Mouse (Mus musculus): ENCODE results near the gene Kansl1. TPM values are rescaled to one million over a fixed set of nuclear protein-coding genes. Genes with fewer than 3 reads are reported as not detected.
A peak's percentile ranks its signal among the peaks of the same experiment; 100 is the strongest.

Gene Kansl1
- 10 to 100 TPM; 78.6 to 80.0 TPM for total RNA-seq (2021)
- long read RNA-seq, experiment 1, full-length matches to known transcripts = 11 of 66 reads
- long read RNA-seq, experiment 1, partial matches to known transcripts = 15 of 66 reads
- long read RNA-seq, experiment 1, other reads (novel, unspliced or antisense) = 40 of 66 reads
- long read RNA-seq, experiment 2, full-length matches to known transcripts = 15 of 68 reads
- long read RNA-seq, experiment 2, partial matches to known transcripts = 16 of 68 reads
- long read RNA-seq, experiment 2, other reads (novel, unspliced or antisense) = 37 of 68 reads

DNA sequence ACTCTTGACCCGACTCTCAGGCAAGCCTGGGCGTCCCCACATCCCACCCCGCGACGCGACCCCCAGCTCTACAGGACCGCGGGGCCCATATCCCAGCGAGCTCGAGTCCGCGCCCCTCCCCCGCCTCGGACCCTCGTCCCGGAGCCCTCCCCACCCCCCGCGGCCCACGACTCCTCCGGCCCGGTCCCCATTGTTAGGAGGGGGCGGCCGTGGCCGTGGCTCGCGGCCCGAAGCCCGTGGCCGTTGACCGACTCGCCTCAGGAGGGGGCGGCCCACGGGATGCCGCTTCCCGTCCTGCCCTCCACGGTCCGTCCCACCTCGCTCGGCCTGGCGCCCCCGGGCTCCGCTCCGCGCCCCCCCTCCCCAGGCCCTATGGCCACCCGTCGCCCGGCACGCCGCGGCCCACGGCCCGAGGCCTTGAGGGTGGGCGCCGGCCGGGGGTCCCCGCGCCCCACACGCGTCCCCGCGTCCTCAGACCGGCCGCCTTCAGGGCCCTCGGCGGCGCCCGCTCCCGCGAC, at the start of gene Kansl1:
TSS of gene Kansl1 (minus strand) at position 111 of the 518 bp plus-strand sequence.
- DNase-seq (ENCODE audit: extremely low spot score in 1 of 2, low spot score in 2 of 2) = peak; percentile 11 to 25
- intact Hi-C loops (cut with DNase I) = no loop called here
- no peak for TF ChIP-seq CTCF (IDR thresholded peaks at IDR 0.05)
- Histone ChIP-seq H3K4me3 (peak within 1 kb of the TSS; percentile 65), H3K27ac (peak within 1 kb of the TSS; percentile 80)

DNA sequence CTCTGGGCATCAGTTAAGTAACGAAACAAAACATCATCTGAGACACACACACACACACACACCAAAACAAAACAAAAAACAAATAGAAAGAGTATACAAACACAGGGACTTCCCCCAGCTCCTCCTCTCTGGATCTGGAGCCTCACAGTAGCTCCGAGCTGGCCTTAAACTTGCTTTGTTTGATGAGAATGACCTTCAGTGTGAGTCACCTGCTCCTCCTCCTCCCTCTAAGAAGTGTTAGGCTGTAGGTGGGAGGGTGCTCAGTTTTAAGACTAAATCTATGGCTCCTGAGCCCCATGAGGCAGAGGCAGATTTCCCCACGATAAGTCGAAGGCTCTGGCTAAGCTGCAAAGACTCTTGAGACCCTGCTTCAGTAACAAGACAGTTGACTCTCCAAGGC, 43.8 kb upstream of the Kansl1 start:
- no peak overlapping the region for H3K27ac ChIP-seq
- intact Hi-C loops (cut with DNase I) = loop anchor here (5.0 kb wide), 1 partner anchor 195 kb away; no protein-coding TSS in a partner anchor
- DNase-seq (ENCODE audit: extremely low spot score in 1 of 2, low spot score in 2 of 2) = no peak

DNA sequence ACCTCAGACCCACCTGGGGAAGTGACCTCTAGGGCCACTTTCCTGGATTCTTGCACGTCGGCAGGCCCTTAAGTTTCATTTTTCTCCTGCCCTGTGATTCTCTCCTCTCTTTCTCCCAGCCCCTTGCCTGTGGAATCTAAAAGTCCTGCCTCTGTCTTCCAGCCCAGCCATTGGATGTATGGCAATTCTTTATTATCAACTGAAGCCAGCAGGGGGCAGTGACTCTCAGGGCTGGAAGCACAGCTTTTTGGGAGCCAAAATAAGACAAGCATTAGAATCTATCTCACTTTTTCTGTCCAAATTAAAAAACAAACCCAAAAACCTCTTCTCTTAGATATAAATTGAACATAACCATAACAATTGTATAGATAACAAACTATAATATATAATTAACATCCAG, 41.9 kb upstream of the Kansl1 start:
- no peak overlapping the region for H3K4me3 ChIP-seq
- DNase-seq (ENCODE audit: extremely low spot score in 1 of 2, low spot score in 2 of 2) = no peak
- peak; percentile 54 for TF ChIP-seq CTCF (IDR thresholded peaks at IDR 0.05)
- intact Hi-C loops (cut with DNase I) = loop anchor here (5.0 kb wide), 1 partner anchor 193 kb away; no protein-coding TSS in a partner anchor
- no peak overlapping the region for H3K27ac ChIP-seq

More for the DNA sequence above, 43.8 kb upstream of the Kansl1 start:
- no peak for TF ChIP-seq CTCF (IDR thresholded peaks at IDR 0.05)
- no peak overlapping the region for H3K4me3 ChIP-seq

DNA sequence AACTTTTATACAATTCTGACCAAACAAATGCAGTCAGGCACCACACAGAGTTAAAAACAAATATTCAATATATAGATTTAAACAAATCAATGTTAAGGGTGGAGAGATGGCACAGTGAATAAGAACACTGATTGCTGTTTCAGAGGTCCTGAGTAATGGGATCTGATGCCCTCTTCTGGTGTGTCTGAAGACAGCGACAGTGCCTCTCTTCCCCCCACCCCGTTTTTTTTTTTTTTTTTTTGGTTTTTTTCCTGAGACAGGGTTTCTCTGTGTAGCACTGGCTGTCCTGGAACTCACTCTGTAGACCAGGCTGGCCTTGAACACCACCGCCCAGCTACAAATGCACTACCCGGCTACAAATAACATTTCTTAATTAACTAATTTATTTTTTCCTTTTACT, 39.8 kb upstream of the Kansl1 start:
- intact Hi-C loops (cut with DNase I) = no loop called here
- Histone ChIP-seq H3K4me3 (no peak overlapping the region), H3K27ac (no peak overlapping the region)
- no peak for DNase-seq (ENCODE audit: extremely low spot score in 1 of 2, low spot score in 2 of 2)
- TF ChIP-seq CTCF (IDR thresholded peaks at IDR 0.05) = peak; percentile 2; the same call in 1 of the 2 replicates

DNA sequence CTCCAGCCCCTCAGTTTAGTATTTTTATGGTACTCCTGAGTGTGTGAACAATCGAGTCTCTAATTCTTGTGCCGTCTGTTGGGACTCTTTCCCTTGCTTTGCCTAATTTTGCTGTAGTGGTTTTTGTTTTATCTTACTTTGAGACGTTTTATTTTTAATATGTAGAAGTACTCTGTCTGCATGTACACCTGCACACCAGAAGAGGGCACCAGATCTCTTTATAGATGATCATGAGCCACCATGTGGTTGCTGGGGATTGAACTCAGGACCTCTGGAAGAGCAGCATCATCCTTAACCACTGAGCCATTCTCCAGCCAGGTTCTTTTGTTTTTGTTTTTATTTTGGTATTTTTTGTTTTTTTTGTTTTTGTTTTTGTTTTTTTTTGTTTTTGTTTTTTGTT, 19.6 kb upstream of the Kansl1 start:
- TF ChIP-seq CTCF (IDR thresholded peaks at IDR 0.05) = peak; percentile 33
- no peak overlapping the region for H3K27ac ChIP-seq
- no peak overlapping the region for H3K4me3 ChIP-seq
- intact Hi-C loops (cut with DNase I) = no loop called here
- no peak for DNase-seq (ENCODE audit: extremely low spot score in 1 of 2, low spot score in 2 of 2)

DNA sequence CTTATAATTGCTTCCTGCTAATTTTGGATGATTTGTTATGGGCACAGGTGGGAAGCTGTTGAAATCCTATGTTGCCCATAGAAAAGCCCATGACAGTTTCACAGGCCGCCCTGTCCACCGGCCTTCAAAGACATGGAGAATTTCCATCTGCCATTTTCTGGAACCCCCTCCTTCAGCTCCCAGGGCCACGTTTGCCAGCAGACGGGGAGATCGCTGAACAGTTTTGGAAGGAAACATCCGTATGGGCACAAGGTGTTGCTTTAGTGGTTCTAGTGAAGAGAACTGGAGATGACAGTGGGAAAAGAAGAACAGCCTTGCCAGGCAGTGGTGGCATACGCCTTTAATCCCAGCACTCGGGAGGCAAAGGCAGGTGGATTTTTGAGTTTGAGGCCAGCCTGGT, 13.3 kb upstream of the Kansl1 start:
- H3K4me3 ChIP-seq = no peak overlapping the region
- no peak for TF ChIP-seq CTCF (IDR thresholded peaks at IDR 0.05)
- intact Hi-C loops (cut with DNase I) = no loop called here
- DNase-seq (ENCODE audit: extremely low spot score in 1 of 2, low spot score in 2 of 2) = no peak
- H3K27ac ChIP-seq = no peak overlapping the region

DNA sequence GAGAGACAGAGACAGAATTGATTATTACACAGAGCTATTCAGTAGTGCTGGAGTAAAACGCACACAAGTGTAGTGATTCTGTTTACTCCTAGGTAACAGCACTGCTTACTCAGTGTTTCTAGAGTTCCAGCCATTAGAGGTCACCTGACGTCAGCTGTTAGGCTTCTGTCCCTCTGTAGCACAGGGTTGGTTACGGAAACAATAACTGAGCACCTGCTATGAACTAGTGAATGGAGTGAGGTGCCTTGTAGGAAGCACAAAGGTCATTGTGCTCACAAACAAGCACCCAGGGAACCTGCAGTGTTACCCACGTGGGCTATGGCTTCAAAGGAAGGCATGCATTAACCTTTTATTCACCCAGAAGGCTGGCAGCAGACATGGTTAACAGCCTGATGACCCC, 10.8 kb upstream of the Kansl1 start:
- no peak for DNase-seq (ENCODE audit: extremely low spot score in 1 of 2, low spot score in 2 of 2)
- Histone ChIP-seq H3K4me3 (no peak overlapping the region), H3K27ac (no peak overlapping the region)
- intact Hi-C loops (cut with DNase I) = no loop called here
- no peak for TF ChIP-seq CTCF (IDR thresholded peaks at IDR 0.05)

DNA sequence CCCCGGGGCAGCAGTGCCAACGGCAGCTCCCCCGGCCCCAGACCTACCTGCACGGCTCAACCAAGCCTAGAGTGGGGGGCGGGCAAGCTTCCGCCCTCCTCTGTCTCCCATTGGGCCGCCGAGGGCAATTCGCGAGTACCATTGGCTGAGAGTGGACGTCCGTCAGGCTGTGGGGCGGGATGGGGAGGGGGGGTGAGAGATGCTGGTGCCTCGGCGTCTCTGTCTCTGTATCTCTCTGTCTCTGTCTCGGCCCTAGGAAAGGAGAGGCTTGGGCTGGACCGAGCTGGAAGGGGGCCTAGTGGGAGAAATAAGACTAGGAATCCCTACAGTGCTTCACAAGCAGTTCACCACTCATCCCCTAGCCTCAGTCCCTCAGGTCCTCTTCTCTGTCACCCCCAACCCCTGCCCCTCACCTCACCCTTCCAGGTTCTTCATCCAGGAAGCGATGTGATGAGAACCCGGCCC, 742 bp upstream of the Kansl1 start:
- DNase-seq (ENCODE audit: extremely low spot score in 1 of 2, low spot score in 2 of 2) = peak; percentile 91 to 92
- peak overlapping the region; percentile 65 for H3K4me3 ChIP-seq
- intact Hi-C loops (cut with DNase I) = no loop called here
- H3K27ac ChIP-seq = peak overlapping the region; percentile 80
- TF ChIP-seq CTCF (IDR thresholded peaks at IDR 0.05) = no peak

DNA sequence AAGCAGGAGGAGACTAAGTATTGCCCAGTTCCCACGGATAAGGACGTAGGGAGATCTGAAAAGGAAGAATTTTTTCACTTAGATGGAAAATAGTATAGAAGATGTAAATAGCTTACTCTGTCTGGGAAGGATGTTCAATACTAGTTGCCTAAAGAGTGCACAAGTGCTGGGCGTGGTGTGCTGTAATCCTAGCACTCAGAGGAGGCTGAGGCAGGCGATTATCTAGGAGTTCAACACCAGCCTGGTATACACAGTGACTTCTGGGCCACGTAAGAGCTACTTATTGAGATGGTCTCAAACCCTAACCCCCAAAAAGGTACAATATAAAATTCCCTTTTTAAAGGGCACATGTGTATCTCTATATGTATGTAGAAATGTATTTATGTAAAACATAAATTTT, 963 bp downstream of the Kansl1 start:
- TF ChIP-seq CTCF (IDR thresholded peaks at IDR 0.05) = no peak
- no peak overlapping the region for H3K27ac ChIP-seq
- DNase-seq (ENCODE audit: extremely low spot score in 1 of 2, low spot score in 2 of 2) = no peak
- H3K4me3 ChIP-seq = no peak overlapping the region
- intact Hi-C loops (cut with DNase I) = no loop called here

DNA sequence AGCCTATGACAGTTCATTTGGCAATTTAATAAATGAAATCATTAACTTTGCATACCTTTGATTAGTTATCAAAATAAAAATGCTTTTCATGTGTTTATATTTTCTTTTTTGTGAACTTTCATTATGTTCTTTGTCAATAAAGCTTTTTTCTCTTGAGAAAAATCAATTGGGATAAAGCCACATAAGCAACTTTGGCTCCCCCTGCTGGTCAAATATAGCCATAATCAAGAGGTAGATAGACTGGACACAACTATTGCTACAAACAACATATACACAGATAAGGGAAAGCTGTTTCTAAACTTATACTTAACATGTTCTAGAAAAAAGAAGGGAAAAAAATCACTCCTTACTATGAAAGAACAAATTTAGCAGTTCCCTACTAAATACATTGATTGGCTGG, 7.1 kb downstream of the Kansl1 start:
- TF ChIP-seq CTCF (IDR thresholded peaks at IDR 0.05) = peak; percentile 83

DNA sequence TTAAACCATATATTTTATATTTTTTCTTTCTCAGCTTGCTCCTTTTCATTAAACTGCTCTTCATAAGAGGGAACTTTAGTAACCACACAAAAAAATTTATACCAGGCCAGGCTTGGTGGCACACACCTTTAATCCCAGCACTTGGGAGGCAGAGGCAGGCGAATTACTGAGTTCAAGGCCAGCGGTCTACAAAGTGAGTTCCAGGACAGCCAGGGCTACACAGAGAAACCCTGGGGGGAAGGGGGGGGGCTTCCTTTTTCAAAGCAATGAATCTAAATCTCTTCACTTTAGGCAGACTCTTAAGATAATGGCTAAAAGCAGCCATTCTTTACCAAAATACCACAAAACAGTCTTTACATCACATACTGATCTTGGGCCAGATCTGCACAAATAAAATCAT, 9.0 kb downstream of the Kansl1 start:
- intact Hi-C loops (cut with DNase I) = loop anchor here (2.0 kb wide), 1 partner anchor 143 kb away; no protein-coding TSS in a partner anchor
- Histone ChIP-seq H3K27ac (no peak overlapping the region), H3K4me3 (no peak overlapping the region)
- TF ChIP-seq CTCF (IDR thresholded peaks at IDR 0.05) = no peak
- DNase-seq (ENCODE audit: extremely low spot score in 1 of 2, low spot score in 2 of 2) = no peak

More for the DNA sequence above, 7.1 kb downstream of the Kansl1 start:
- DNase-seq (ENCODE audit: extremely low spot score in 1 of 2, low spot score in 2 of 2) = peak; percentile 20 to 27
- Histone ChIP-seq H3K4me3 (no peak overlapping the region), H3K27ac (no peak overlapping the region)
- intact Hi-C loops (cut with DNase I) = loop anchor here (2.0 kb wide), 1 partner anchor 145 kb away; no protein-coding TSS in a partner anchor

DNA sequence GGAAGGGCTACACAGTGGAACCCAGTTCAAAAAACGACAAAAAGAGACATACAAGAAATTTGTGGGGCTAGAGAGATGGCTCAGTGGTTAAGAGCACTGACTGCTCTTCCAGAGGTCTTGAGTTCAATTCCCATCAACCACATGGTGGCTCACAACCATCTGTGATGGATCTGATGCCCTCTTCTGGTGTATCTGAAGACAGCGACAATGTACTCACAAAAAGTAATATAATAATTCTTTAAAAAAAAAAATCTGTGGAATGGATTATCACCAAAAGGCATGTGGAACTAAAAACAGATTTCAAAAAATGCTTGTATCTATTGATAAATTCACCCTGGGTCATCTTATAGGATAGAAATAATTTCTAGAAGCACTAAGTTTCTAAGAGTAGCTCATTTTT, 10.2 kb downstream of the Kansl1 start:
- no peak overlapping the region for H3K4me3 ChIP-seq
- no peak overlapping the region for H3K27ac ChIP-seq
- TF ChIP-seq CTCF (IDR thresholded peaks at IDR 0.05) = peak; percentile 23
- no peak for DNase-seq (ENCODE audit: extremely low spot score in 1 of 2, low spot score in 2 of 2)
- intact Hi-C loops (cut with DNase I) = no loop called here

All from left cerebral cortex, adult 2 months (tissue).